Mouse (Mus musculus) cerebellum, adult 2 months (tissue): ENCODE data around the gene Atp9a. TPM values are rescaled to one million over a fixed set of nuclear protein-coding genes. Genes with fewer than 3 reads are reported as not detected.

Source experiments
- DNase-seq, 2 experiments: peaks; one replicate each; pipeline ENCODE4 v3.0.0; 2021
- H3K27ac ChIP-seq: fragments of 200-500 bp; 2 replicates; pipeline ENCODE4 v1.5.1; 2012; ENCODE audit warnings: low read length, control low read depth, inconsistent platforms; ENCODE audit not compliant: insufficient read depth
- H3K27me3 ChIP-seq: fragments of 200-500 bp; 2 replicates; pipeline ENCODE4 v1.6.1; 2012; ENCODE audit warnings: inconsistent platforms, mild to moderate bottlenecking, low read length, moderate library complexity; ENCODE audit not compliant: control insufficient read depth, insufficient read depth
- H3K4me1 ChIP-seq: fragments of 200-500 bp; 2 replicates; pipeline ENCODE4 v1.6.1; 2011; ENCODE audit warnings: low read length; ENCODE audit not compliant: control insufficient read depth, insufficient read depth
- H3K4me3 ChIP-seq: fragments of 200-500 bp; replicated peaks from 2 replicates; pipeline ENCODE3; 2011; ENCODE audit warnings: mild to moderate bottlenecking, low read depth, low read length, control low read depth; ENCODE audit not compliant: insufficient read depth
- CTCF ChIP-seq: fragments of 200-500 bp; IDR thresholded peaks from 2 replicates; pipeline ENCODE4 v1.5.1; 2011; ENCODE audit warnings: low read depth, mild to moderate bottlenecking, control low read depth, low read length, moderate library complexity, borderline replicate concordance; ENCODE audit not compliant: insufficient read depth
- POLR2A ChIP-seq: fragments of 200-500 bp; IDR thresholded peaks from 2 replicates; pipeline ENCODE4 v1.6.1; 2011; ENCODE audit warnings: low read length, control low read depth, borderline replicate concordance; ENCODE audit not compliant: insufficient read depth
- WGBS: fragments of 180-500 bp; shearing (Covaris S2); methylation state at CpG from one replicate; pipeline ENCODE4 v1.1.7; 2018; 5-methylcytosine and 5-hydroxymethylcytosine counted together
- polyA plus RNA-seq: library from polyadenylated mRNA; depleted of rRNA; stranded (reverse); fragments of >200 nt; gene quantifications from 2 replicates; pipeline ENCODE4 v1.2.3, GENCODE M21; 2012

Gene Atp9a
- polyA plus RNA-seq, 1 experiment = 321 TPM

- no peak for TF ChIP-seq POLR2A
- TF ChIP-seq CTCF = no peak
- Histone ChIP-seq H3K4me1 (peaks cover 17% of the 10 kb centered on the region), H3K4me3 (peak overlapping the region; percentile 11), H3K27ac (peak overlapping the region; percentile 73), H3K27me3 (no peaks in the 10 kb centered on the region)
- WGBS = 5% methylated on average over 11 of the region's 11 CpGs
- peak; percentile 83 to 87 for DNase-seq
These were observed 8.2 kb downstream of the Atp9a start for GRCm38 (mm10) chr2:168734023-168734422.

GRCm38 (mm10) chr2:168731258-168731657 is 11.0 kb downstream of the Atp9a start:
- no peak for DNase-seq

GRCm38 (mm10) chr2:168729736-168730135 is 12.5 kb downstream of the Atp9a start:
- no peak overlapping the region for H3K27ac ChIP-seq
- H3K27me3 ChIP-seq = no peaks in the 10 kb centered on the region
- WGBS = 86% methylated on average over 12 of the region's 12 CpGs
- no peak overlapping the region for H3K4me3 ChIP-seq
- TF ChIP-seq POLR2A = no peak
- 0 out of 2 replicates have a peak, but pooled peaks have one; percentile 4 for TF ChIP-seq CTCF
- peaks cover 24% of the 10 kb centered on the region for H3K4me1 ChIP-seq
- DNase-seq = no peak

More at GRCm38 (mm10) chr2:168731258-168731657, 11.0 kb downstream of the Atp9a start:
- Histone ChIP-seq H3K4me1 (peaks cover 27% of the 10 kb centered on the region), H3K4me3 (no peak overlapping the region), H3K27me3 (no peaks in the 10 kb centered on the region), H3K27ac (no peak overlapping the region)
- WGBS = 68% methylated on average over 8 of the region's 8 CpGs
- TF ChIP-seq CTCF (no peak), POLR2A (no peak)

GRCm38 (mm10) chr2:168728045-168728444 is 14.2 kb downstream of the Atp9a start:
- Histone ChIP-seq H3K27me3 (no peaks in the 10 kb centered on the region), H3K4me3 (no peak overlapping the region), H3K27ac (no peak overlapping the region), H3K4me1 (peaks cover 18% of the 10 kb centered on the region)
- DNase-seq = no peak
- 38% methylated on average over 12 of the region's 12 CpGs for WGBS
- TF ChIP-seq CTCF = no peak
- TF ChIP-seq POLR2A = no peak

GRCm38 (mm10) chr2:168726007-168726406 is 16.2 kb downstream of the Atp9a start:
- no peak for DNase-seq
- no peak for TF ChIP-seq CTCF
- TF ChIP-seq POLR2A = no peak
- Histone ChIP-seq H3K4me3 (no peak overlapping the region), H3K27me3 (no peaks in the 10 kb centered on the region), H3K4me1 (peaks cover 21% of the 10 kb centered on the region), H3K27ac (no peak overlapping the region)
- WGBS = 23% methylated on average over 6 of the region's 6 CpGs

GRCm38 (mm10) chr2:168721313-168721712 is 20.9 kb downstream of the Atp9a start:
- Histone ChIP-seq H3K4me1 (peaks cover 31% of the 10 kb centered on the region), H3K27me3 (no peaks in the 10 kb centered on the region), H3K27ac (no peak overlapping the region; the same call in 1 of the 2 replicates), H3K4me3 (no peak overlapping the region)
- 15% methylated on average over 14 of the region's 14 CpGs for WGBS
- TF ChIP-seq CTCF = no peak
- no peak for TF ChIP-seq POLR2A
- DNase-seq = peak; percentile 64 to 76

- 77% methylated on average over 4 of the region's 4 CpGs for WGBS
- no peak overlapping the region for H3K27ac ChIP-seq
- H3K27me3 ChIP-seq = no peaks in the 10 kb centered on the region
- TF ChIP-seq CTCF = no peak
- no peak for TF ChIP-seq POLR2A
- no peak for DNase-seq
- peaks cover 27% of the 10 kb centered on the region for H3K4me1 ChIP-seq
- H3K4me3 ChIP-seq = no peak overlapping the region
These were observed 22.5 kb downstream of the Atp9a start for GRCm38 (mm10) chr2:168719742-168720141.

GRCm38 (mm10) chr2:168718735-168719134 is 23.5 kb downstream of the Atp9a start:
- WGBS = 51% methylated on average over 10 of the region's 10 CpGs
- Histone ChIP-seq H3K4me3 (no peak overlapping the region), H3K4me1 (peaks cover 32% of the 10 kb centered on the region), H3K27ac (no peak overlapping the region), H3K27me3 (no peaks in the 10 kb centered on the region)
- DNase-seq = peak; percentile 50 to 54
- TF ChIP-seq POLR2A (no peak), CTCF (no peak)

- H3K27me3 ChIP-seq = no peaks in the 10 kb centered on the region
- H3K4me1 ChIP-seq = peaks cover 33% of the 10 kb centered on the region
- no peak overlapping the region for H3K4me3 ChIP-seq
- TF ChIP-seq CTCF (no peak), POLR2A (no peak)
- 87% methylated on average over 2 of the region's 2 CpGs for WGBS
- no peak overlapping the region for H3K27ac ChIP-seq
- DNase-seq = no peak
These were observed 23.9 kb downstream of the Atp9a start for GRCm38 (mm10) chr2:168718267-168718666.
